Mouse (Mus musculus): ENCODE data around the gene Zmynd8. TPM values are rescaled to one million over a fixed set of nuclear protein-coding genes. Genes with fewer than 3 reads are reported as not detected.
"Not testable (repeated sequence)": the region's sequence is repeated elsewhere in the genome, so short reads cannot be mapped to it uniquely, and the experiment has no call there.

Zmynd8 gene
- polyA plus RNA-seq, 1 experiment: 29.8 TPM

DNA sequence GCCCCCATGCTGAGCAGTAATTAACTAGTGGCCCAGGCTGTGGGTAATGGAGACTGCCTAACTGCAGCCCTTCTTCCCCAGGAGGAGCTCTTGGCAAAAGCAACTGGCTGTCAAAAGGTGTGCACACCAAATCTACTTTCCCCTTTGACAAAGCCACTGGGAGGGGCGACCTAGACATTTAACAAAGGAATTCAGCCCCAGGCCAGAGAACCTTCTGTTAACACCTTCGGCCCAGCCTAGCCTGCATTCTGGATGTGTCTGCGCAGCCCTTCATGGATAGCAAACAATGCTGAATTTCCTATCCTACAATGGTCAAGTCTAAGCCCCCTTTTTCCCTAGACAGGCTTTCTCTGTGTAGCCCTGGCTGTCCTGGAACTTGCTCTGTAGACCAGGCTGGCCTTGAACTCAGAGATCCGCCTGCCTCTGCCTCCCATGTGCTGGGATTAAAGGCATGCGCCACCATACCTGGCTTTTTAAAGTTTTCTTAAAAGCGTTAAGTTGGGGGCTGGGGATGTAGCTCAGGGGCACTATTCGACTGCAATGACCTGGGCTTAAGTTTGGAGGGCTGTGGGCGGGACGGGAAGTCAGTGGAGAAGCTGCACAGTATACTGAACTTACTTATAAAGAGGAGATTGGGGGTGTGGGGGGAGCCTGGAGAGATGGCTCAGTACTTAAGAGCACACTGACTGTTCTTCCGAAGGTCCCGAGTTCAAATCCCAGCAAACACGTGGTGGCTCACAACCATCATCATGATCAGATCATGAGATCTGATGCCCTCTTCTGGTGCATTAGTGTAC, 90.4 kb downstream of the Zmynd8 start:
- no peak for DNase-seq
- no peak for TF ChIP-seq POLR2A (IDR thresholded peaks at IDR 0.05; ENCODE audit: borderline replicate concordance, extremely low read depth, low read depth, low read length)
- TF ChIP-seq CTCF (IDR thresholded peaks at IDR 0.05; ENCODE audit: insufficient read depth, low read length): no peak
- Histone ChIP-seq H3K4me3 (replicated peaks; ENCODE audit: extremely low read depth, low read depth, low read length) (no peak overlapping the region), H3K4me1 (ENCODE audit: control insufficient read depth, insufficient read depth, low read length) (no peaks in the 10 kb centered on the region)
- 95% methylated on average over 12 of the region's 12 CpGs for WGBS

DNA sequence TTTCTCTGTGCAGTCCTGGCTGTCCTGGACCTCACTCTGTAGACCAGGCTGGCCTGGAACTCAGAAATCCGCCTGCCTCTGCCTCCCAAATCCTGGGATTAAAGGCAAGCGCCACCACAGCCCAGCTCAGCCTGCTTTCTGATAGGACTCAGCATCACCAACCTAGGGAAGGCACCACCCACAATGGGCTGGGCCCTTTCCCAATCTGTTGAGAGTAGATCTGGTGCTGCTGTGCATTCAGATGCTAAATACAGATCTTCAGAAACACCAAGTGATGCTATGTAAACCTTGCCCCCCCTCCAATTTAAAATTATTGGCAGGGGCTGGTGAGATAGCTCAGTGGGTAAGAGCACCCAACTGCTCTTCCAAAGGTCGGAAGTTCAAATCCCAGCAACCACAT, 98.6 kb downstream of the Zmynd8 start:
- H3K4me3 ChIP-seq (replicated peaks; ENCODE audit: extremely low read depth, low read depth, low read length); DNase-seq; H3K4me1 ChIP-seq (ENCODE audit: control insufficient read depth, insufficient read depth, low read length): not testable (repeated sequence)
- WGBS: 95% methylated on average over 3 of the region's 3 CpGs

DNA sequence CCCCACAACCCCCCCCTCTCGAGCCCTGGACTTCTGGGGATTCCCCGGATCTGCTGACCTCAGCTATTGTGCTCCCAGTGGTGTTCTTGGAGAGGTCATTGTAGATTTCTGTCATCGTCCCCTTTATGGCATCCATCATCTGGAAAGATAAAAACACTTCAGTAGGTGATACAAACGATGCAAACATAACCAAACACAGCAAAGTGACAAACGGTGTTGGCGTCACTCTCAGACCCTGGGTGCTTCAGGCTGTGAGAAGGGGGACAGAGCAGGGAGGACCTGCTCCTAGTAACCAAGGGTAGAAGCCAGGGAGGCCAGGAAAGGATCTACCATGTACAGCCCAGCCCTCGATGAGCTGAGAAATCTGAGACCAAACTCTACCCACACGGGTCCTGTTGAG, 100.9 kb downstream of the Zmynd8 start:
- 66% methylated on average over 8 of the region's 8 CpGs for WGBS
- no peak overlapping the region for H3K4me3 ChIP-seq (replicated peaks; ENCODE audit: extremely low read depth, low read depth, low read length)
- DNase-seq: no peak
- no peaks in the 10 kb centered on the region for H3K4me1 ChIP-seq (ENCODE audit: control insufficient read depth, insufficient read depth, low read length)
- no peak for TF ChIP-seq CTCF (IDR thresholded peaks at IDR 0.05; ENCODE audit: insufficient read depth, low read length)
- no peak for TF ChIP-seq POLR2A (IDR thresholded peaks at IDR 0.05; ENCODE audit: borderline replicate concordance, extremely low read depth, low read depth, low read length)

DNA sequence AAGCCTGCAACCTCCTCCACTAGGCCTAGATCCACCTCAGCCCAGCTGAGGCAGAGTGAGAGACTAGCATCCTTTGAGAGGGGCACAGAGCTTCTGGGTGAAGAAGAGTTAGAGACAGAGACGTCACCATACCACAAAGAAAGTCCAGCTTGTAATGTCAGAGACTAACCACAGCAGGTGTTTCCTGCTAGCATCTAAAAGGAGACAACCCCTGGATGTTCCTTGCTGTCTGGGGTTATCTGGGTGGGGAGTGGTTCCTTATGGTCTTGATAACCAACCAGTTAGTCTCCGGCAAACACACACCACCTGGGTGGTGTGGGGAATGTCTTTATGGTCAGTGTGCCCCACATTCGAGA, 105.6 kb downstream of the Zmynd8 start:
- Histone ChIP-seq H3K4me3 (replicated peaks; ENCODE audit: extremely low read depth, low read depth, low read length) (no peak overlapping the region), H3K4me1 (ENCODE audit: control insufficient read depth, insufficient read depth, low read length) (no peaks in the 10 kb centered on the region)
- TF ChIP-seq CTCF (IDR thresholded peaks at IDR 0.05; ENCODE audit: insufficient read depth, low read length) (no peak), POLR2A (IDR thresholded peaks at IDR 0.05; ENCODE audit: borderline replicate concordance, extremely low read depth, low read depth, low read length) (no peak)
- WGBS: 64% methylated on average over 3 of the region's 3 CpGs
- no peak for DNase-seq

DNA sequence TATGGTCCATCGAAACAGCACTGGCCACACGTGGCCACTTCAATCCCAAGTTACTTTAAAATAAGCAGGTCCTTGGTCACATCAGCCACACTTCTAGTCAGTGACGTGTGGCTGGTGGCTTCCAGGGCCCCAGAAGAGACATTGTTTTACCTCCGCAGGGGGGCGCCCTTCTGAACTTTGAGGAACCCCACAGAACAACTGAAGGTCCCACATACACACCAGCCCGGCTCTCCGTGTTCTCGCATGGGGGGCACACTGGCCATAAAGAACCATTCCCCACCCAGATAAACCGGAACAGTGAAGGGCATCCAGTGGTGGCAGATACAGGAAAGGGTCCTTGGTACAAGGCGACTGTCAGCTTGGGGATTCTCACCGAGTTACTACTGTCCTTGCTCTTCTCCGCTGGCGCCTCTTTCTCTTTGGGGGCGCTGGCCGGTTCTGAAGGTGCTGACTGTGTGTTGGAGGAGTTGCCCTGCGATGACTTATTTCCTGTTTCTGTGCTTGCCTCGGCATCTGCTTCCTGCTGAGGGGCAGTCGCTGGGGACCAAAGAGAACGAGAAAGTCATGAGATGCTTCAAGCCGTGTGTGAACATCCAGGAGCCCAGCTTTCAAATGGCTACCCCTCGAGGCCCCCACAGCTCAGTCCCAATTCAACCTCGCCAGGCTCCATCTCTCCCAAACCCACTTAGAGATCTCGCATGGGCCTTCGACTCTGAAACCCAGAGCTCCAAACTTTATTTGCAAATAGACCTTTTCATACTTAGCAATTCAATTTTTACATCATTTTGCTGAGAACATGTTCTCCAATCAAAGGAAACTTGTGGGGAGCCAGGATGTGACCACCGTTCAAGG, 106.2 kb downstream of the Zmynd8 start:
- Histone ChIP-seq H3K4me1 (ENCODE audit: control insufficient read depth, insufficient read depth, low read length) (no peaks in the 10 kb centered on the region), H3K4me3 (replicated peaks; ENCODE audit: extremely low read depth, low read depth, low read length) (no peak overlapping the region)
- DNase-seq: no peak
- 70% methylated on average over 25 of the region's 25 CpGs for WGBS
- TF ChIP-seq POLR2A (IDR thresholded peaks at IDR 0.05; ENCODE audit: borderline replicate concordance, extremely low read depth, low read depth, low read length) (no peak), CTCF (IDR thresholded peaks at IDR 0.05; ENCODE audit: insufficient read depth, low read length) (no peak)

DNA sequence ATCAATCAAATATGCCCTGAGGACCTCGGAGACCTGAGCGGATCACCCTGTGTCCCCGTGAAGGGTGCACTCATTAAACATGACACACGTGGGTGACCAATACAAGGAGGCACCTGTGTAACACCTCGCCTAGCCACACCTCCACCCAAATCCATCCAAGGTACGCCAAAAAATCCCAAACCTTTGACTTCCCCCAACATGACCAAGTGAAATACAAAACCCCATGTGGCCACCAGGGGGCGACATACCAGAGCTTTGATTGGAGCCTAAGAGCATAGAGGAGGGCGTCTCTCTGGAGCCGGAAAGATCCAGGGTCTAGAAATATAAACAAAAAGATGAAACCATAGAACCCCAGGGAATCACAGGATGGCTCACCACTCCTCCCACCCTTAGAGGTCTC, 107.2 kb downstream of the Zmynd8 start:
- Histone ChIP-seq H3K4me3 (replicated peaks; ENCODE audit: extremely low read depth, low read depth, low read length) (no peak overlapping the region), H3K4me1 (ENCODE audit: control insufficient read depth, insufficient read depth, low read length) (no peaks in the 10 kb centered on the region)
- no peak for TF ChIP-seq POLR2A (IDR thresholded peaks at IDR 0.05; ENCODE audit: borderline replicate concordance, extremely low read depth, low read depth, low read length)
- TF ChIP-seq CTCF (IDR thresholded peaks at IDR 0.05; ENCODE audit: insufficient read depth, low read length): peak; percentile 49
- WGBS: 53% methylated on average over 9 of the region's 9 CpGs
- peak; percentile 60 for DNase-seq

DNA sequence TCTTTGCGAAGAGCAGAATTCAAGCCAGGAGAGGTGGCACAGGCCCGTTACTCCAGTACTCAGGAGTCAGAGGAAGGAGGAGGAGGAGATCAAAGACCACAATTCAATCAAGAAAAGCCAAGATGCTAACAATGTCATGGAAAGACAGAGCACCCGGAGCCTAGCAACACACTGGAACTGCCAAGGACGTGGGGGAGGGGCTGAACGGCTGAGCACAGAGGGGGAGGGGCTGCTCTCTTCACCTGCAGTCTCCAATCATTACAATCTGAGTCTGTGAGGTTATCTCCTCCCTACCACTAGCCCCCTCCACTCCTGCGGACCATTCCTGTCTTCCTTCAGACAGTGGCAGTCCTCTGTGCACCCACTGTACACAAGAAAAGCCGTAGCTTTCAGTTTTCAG, 107.8 kb downstream of the Zmynd8 start:
- WGBS: 73% methylated on average over 7 of the region's 7 CpGs
- Histone ChIP-seq H3K4me3 (replicated peaks; ENCODE audit: extremely low read depth, low read depth, low read length) (no peak overlapping the region), H3K4me1 (ENCODE audit: control insufficient read depth, insufficient read depth, low read length) (no peaks in the 10 kb centered on the region)
- no peak for DNase-seq
- TF ChIP-seq CTCF (IDR thresholded peaks at IDR 0.05; ENCODE audit: insufficient read depth, low read length): no peak
- no peak for TF ChIP-seq POLR2A (IDR thresholded peaks at IDR 0.05; ENCODE audit: borderline replicate concordance, extremely low read depth, low read depth, low read length)

DNA sequence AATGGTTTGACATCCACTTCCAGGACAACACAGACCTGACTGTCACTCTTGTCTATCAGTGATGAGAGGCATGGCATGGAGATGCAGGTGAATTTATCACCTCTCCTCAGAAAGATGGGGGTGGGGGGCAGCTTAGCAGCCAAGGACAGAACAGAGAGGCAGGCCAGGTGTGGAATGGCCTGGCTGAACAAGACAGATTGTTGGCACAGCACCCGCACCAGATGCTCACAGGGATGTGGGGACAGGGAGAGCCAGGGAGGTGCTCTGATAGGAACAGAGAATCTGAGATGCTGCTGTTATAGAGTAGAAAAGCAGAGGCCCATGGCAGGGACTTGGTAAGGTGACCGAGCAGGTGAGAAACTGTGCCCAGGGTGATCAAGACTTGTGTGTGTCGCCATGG, 109.1 kb downstream of the Zmynd8 start:
- TF ChIP-seq POLR2A (IDR thresholded peaks at IDR 0.05; ENCODE audit: borderline replicate concordance, extremely low read depth, low read depth, low read length): no peak
- TF ChIP-seq CTCF (IDR thresholded peaks at IDR 0.05; ENCODE audit: insufficient read depth, low read length): no peak
- WGBS: 90% methylated on average over 3 of the region's 3 CpGs
- no peaks in the 10 kb centered on the region for H3K4me1 ChIP-seq (ENCODE audit: control insufficient read depth, insufficient read depth, low read length)
- no peak overlapping the region for H3K4me3 ChIP-seq (replicated peaks; ENCODE audit: extremely low read depth, low read depth, low read length)
- no peak for DNase-seq

DNA sequence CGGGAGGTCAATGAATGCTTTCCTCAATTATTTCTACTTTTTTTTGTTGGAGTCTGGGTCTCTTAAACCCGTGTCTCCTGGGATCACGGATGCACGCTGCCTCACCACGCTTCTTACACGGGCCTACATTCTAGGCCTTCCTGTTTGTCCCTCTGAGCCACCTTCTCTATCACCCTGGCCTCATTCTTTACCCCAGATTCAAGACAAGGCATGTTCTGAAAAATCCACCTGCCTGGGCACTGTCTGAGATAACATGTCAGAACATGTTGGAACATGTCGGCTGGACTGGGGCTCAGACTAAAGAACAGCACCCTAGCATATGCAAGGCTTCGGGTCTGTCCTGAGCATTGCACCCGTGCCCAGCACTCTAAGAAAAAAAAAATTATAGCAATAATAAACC, 110.0 kb downstream of the Zmynd8 start:
- Histone ChIP-seq H3K4me1 (ENCODE audit: control insufficient read depth, insufficient read depth, low read length) (no peaks in the 10 kb centered on the region), H3K4me3 (replicated peaks; ENCODE audit: extremely low read depth, low read depth, low read length) (no peak overlapping the region)
- DNase-seq: no peak
- WGBS: 93% methylated on average over 9 of the region's 9 CpGs
- TF ChIP-seq CTCF (IDR thresholded peaks at IDR 0.05; ENCODE audit: insufficient read depth, low read length) (no peak), POLR2A (IDR thresholded peaks at IDR 0.05; ENCODE audit: borderline replicate concordance, extremely low read depth, low read depth, low read length) (no peak)

DNA sequence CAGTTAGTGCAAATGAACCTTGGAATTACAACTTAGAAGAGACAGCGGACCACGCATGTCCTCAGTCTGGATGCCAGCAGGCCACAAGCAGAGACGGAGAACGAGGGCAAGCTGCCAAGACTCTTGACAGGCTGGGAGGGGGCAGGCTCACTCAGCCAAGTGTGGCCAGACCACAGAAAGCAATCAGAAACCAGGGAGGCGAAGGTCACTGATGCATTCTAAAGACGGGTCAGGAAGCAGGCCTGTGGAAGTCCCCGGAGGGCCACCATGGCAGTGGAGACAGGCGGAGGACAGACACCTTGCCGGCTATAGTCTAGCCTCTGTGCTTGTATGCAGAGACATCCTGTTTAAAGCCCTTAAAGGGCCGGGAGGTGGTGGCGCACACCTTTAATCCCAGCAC, 110.8 kb downstream of the Zmynd8 start:
- TF ChIP-seq POLR2A (IDR thresholded peaks at IDR 0.05; ENCODE audit: borderline replicate concordance, extremely low read depth, low read depth, low read length): no peak
- no peak for TF ChIP-seq CTCF (IDR thresholded peaks at IDR 0.05; ENCODE audit: insufficient read depth, low read length)
- WGBS: 33% methylated on average over 11 of the region's 11 CpGs
- peak; percentile 47 for DNase-seq
- no peaks in the 10 kb centered on the region for H3K4me1 ChIP-seq (ENCODE audit: control insufficient read depth, insufficient read depth, low read length)
- H3K4me3 ChIP-seq (replicated peaks; ENCODE audit: extremely low read depth, low read depth, low read length): no peak overlapping the region
